In genomic region chr2:118539881-118540516, GRCm38 (mm10) we compare ENCODE assay signal across 7 mouse cellular contexts. TPM values are rescaled to one million over a fixed set of nuclear protein-coding genes. Genes with fewer than 3 reads are reported as not detected.
DNase-seq lines count a peak whose midpoint lies in the region; ATAC-seq and TF ChIP-seq lines count a peak whose summit lies in the region.

No protein-coding gene starts in this region.

- intact Hi-C loops in heart, postnatal 10 days (cut with DNase I), result no loop called here

- peaks cover 32% of the 10 kb centered on the region for H3K4me1 ChIP-seq in brown adipose tissue, adult 24 weeks (ENCODE audit: control insufficient read depth, insufficient read depth, insufficient read length, low read length)
- peaks cover 62% of the 10 kb centered on the region for H3K4me1 ChIP-seq in limb, embryonic 12.5 days (replicated peaks)
- peaks cover 42% of the 10 kb centered on the region for H3K4me1 ChIP-seq in olfactory bulb, adult 2 months (ENCODE audit: control insufficient read depth, insufficient read depth, low read length)
- H3K4me1 ChIP-seq in midbrain, embryonic 13.5 days (replicated peaks), result peaks cover 22% of the 10 kb centered on the region

- DNase-seq in adipocyte (ENCODE audit: low spot score), result peak; percentile 73
- peak; percentile 68 to 71 for DNase-seq in heart, postnatal 10 days
- DNase-seq in thymus, postnatal 25 days, result no peak

- TF ChIP-seq CTCF in olfactory bulb, adult 2 months (IDR thresholded peaks at IDR 0.05; ENCODE audit: insufficient read depth, low read depth, low read length), result no peak

- H3K9ac ChIP-seq in limb, embryonic 12.5 days (replicated peaks), result no peak overlapping the region; the same call in 1 of the 2 replicates
- H3K9ac ChIP-seq in midbrain, embryonic 13.5 days (replicated peaks), result no peak overlapping the region

- no peak overlapping the region for H3K4me2 ChIP-seq in limb, embryonic 12.5 days
- no peak overlapping the region for H3K4me2 ChIP-seq in midbrain, embryonic 13.5 days (replicated peaks)

- no peaks in the 10 kb centered on the region for H3K27me3 ChIP-seq in limb, embryonic 12.5 days
- no peaks in the 10 kb centered on the region for H3K27me3 ChIP-seq in midbrain, embryonic 13.5 days

- ATAC-seq in limb, embryonic 12.5 days (ENCODE audit: insufficient number of reproducible peaks, insufficient read depth, low FRiP score, low TSS enrichment, low read depth), result no peak
- no peak for ATAC-seq in midbrain, embryonic 13.5 days

- peak overlapping the region; percentile 82 for H3K27ac ChIP-seq in brown adipose tissue, adult 24 weeks (replicated peaks; ENCODE audit: low read depth, low read length)
- H3K27ac ChIP-seq in limb, embryonic 12.5 days, result peak overlapping the region; percentile 82
- peak overlapping the region; percentile 95 for H3K27ac ChIP-seq in olfactory bulb, adult 2 months (ENCODE audit: insufficient read depth, low read depth, low read length)
- no peak overlapping the region for H3K27ac ChIP-seq in midbrain, embryonic 13.5 days

- H3K36me3 ChIP-seq in limb, embryonic 12.5 days, result peaks cover 17% of the 10 kb centered on the region
- peaks cover 2% of the 10 kb centered on the region; the same call in 1 of the 2 replicates for H3K36me3 ChIP-seq in midbrain, embryonic 13.5 days

- H3K9me3 ChIP-seq in limb, embryonic 12.5 days, result no peaks in the 10 kb centered on the region
- no peaks in the 10 kb centered on the region for H3K9me3 ChIP-seq in midbrain, embryonic 13.5 days

- 38% methylated on average over 9 of the region's 9 CpGs for WGBS in limb, embryonic 12.5 days
- WGBS in olfactory bulb, adult 2 months, result 59% methylated on average over 9 of the region's 9 CpGs
- WGBS in midbrain, embryonic 13.5 days, result 57% methylated on average over 9 of the region's 9 CpGs

- no peak overlapping the region for H3K4me3 ChIP-seq in brown adipose tissue, adult 24 weeks (ENCODE audit: insufficient read depth, low read depth, low read length)
- no peak overlapping the region for H3K4me3 ChIP-seq in limb, embryonic 12.5 days (replicated peaks)
- H3K4me3 ChIP-seq in olfactory bulb, adult 2 months (ENCODE audit: insufficient read depth, low read depth, low read length), result no peak overlapping the region
- no peak overlapping the region for H3K4me3 ChIP-seq in midbrain, embryonic 13.5 days (replicated peaks)

- no peak for TF ChIP-seq POLR2A in olfactory bulb, adult 2 months (IDR thresholded peaks at IDR 0.05; ENCODE audit: insufficient read depth, low read depth, low read length)

RNA-seq across cellular contexts. Expression of gene Bmf, which starts 9.5 kb away (rescaled TPM):
- polyA plus RNA-seq in brown adipose tissue, adult 24 weeks (2012; ENCODE audit: insufficient read depth, insufficient read length, missing spikeins), result 2.5 and 3.0 TPM in 2 replicates
- 10 to 100 TPM; 12.3 to 17.1 TPM for total RNA-seq in heart, postnatal 10 days (2021)
- 4.8 and 7.1 TPM in 2 replicates for polyA plus RNA-seq in limb, embryonic 12.5 days (2016; fragmentation: Nextera tagmentation; extraction: Ambion mirVana)
- not detected in 2 replicates for polyA plus RNA-seq in olfactory bulb, adult 2 months (2012; ENCODE audit: insufficient read depth, insufficient read length, low replicate concordance, missing spikeins)
- 4.0 and 4.7 TPM in 2 replicates for polyA plus RNA-seq in midbrain, embryonic 13.5 days (2015; fragmentation: Nextera tagmentation; extraction: Ambion mirVana)

RNA-seq across cellular contexts. Expression of gene Bub1b, which starts 58.0 kb away (rescaled TPM):
- 0.52 and 1.2 TPM in 2 replicates for polyA plus RNA-seq in brown adipose tissue, adult 24 weeks (2012; ENCODE audit: insufficient read depth, insufficient read length, missing spikeins)
- total RNA-seq in heart, postnatal 10 days (2021), result 10 to 100 TPM; 15.4 to 15.9 TPM
- polyA plus RNA-seq in limb, embryonic 12.5 days (2016; fragmentation: Nextera tagmentation; extraction: Ambion mirVana), result 119 and 127 TPM in 2 replicates
- not detected in 2 replicates for polyA plus RNA-seq in olfactory bulb, adult 2 months (2012; ENCODE audit: insufficient read depth, insufficient read length, low replicate concordance, missing spikeins)
- polyA plus RNA-seq in midbrain, embryonic 13.5 days (2015; fragmentation: Nextera tagmentation; extraction: Ambion mirVana), result 37.4 and 38.0 TPM in 2 replicates
